Mouse (Mus musculus): ENCODE measurements around the gene Hhipl1.

The Hhipl1 gene

DNA sequence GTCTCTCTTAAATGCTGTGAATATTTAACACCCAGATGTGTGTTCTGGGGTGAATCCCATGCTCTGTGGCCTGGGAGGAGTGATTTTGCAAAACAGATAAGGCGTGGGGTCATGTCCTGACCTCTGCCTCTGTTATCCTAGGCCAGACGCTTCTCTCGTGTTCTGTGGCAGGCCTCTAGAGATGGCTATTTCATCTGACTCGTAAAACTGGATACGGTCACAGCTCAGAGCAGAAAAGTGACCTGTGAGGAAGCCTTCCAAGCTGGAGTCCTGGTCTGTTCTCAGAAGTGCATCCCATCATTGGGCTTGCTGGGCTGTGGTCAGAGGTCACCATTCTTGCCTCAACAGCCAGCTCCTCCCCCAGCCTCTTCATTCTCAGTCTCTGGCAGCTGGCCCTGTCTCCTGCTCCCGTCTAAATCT lies 6.4 kb downstream of the Hhipl1 start:
- DNase-seq (ENCODE audit: low spot score in 2 of 2): no peak

DNA sequence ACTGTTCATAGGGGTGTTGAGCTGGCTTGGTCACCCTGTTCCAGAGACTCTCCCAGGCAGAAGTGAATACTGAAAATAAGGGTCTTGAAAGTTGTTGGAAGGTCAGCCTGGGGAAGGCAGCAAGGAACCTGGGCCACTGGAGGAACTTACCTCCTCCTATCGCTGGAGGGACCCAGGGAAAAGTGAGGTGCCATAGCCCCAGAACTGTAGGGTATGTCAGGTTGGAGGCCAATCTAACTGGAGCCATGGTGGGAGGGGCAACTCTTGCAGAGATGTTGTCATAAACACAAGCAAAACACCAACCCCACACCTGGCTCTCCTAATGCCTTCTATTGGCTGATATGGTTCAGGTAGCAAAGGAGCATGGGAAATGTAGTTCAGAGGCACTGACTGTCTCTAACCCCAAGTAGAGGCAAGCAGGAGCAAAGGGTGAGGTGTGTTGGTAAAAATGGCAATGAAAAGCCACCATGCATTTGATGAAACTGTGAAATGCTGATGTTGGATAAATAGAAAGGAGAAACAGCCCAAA lies 7.2 kb downstream of the Hhipl1 start:
- DNase-seq (ENCODE audit: low spot score in 2 of 2): no peak

DNA sequence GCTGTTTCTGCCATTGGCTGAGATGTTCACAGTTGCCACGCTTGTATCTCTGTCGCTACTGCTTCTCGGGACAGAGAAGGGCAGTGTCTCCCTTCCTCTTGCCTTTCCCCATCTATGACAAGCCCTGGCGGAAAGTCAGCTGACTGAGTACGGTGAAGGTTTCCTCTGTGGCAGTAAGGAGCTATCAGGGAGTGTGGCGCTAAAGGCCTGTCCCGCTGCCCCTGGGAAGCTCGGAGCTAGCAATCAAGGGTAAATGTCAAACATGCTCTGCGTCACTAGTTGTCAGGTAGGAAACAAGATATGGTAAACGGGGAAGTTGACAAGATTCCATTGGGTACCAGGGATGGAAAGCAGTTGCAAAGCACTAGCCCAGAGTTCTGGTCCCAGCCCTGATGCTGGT lies 9.7 kb downstream of the Hhipl1 start:
- no peak for DNase-seq (ENCODE audit: low spot score in 2 of 2)

DNA sequence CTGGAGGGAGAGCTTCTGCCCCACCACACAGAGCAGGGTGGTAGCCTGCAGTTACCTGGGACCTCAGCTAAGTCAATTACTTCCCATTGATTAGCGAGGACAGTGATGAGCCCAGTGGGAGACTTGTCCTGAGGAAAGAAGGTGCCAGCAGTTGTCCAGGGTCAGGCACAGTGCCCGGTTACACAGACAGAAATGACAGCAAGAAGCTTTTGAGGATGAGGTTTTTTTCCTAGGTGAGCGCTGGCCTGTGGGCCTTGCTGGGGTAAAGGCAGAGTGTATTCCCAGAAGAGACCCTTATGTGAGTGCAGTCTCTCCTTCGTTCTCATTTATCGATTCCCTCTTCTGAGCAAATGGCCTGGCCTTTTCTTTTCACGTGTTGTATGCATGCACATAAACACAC lies 10.6 kb downstream of the Hhipl1 start:
- DNase-seq (ENCODE audit: low spot score in 2 of 2): no peak

DNA sequence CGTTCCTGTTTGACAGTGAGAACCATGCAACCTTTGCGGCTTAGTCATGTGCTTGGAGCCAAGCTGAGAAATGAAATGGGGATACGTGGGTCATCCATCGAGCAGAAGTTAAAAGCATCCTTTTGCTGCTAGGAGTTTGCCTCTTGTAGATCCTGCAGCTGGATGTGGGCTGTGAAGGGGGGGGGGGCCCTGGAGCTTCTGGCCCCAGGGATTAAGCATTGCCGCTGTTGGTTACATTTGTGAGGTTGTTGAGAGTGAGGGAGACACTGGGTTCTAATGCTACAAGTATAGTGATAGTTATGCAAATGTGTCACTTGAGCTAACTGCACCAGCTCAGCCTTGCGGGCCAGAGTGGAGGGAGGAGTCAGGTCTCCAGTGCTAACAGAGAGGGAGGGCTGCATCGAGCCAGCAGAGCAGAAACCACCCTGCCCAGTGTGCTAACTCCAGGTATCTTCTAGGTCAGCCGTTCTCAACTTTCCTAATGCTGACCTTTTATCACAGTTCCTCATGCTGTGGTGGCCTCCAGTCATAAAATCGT lies 11.2 kb downstream of the Hhipl1 start:
- DNase-seq (ENCODE audit: low spot score in 2 of 2): no peak

DNA sequence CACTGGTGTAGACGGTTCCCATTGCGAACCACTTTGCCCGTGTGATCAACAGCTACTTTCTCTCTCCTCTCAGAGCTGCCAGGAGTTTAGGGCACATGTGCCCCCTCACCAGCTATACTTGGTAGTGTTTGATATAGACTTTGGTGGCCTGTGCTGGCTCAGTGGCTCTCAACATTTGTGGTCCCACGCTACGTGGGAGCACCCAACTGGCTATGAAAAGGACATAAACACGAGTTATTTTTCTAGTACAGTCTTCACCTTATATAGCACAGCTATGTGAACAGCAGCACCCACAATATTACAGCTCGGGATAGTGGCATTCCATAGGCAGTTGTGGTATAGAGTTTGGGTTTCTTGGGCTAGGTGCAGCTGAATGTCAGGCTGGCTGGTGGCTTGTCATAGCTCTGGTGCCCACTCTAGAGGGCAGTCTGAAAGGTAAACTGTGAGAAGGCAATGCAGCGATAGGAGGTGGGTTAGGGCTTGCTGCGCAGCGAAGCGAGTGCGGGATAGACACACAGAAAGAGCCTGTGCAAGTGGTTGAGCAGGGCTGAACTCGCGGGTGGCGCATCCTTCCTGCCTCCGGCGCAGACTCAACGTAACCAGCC lies 11.9 kb downstream of the Hhipl1 start:
- DNase-seq (ENCODE audit: low spot score in 2 of 2): no peak

DNA sequence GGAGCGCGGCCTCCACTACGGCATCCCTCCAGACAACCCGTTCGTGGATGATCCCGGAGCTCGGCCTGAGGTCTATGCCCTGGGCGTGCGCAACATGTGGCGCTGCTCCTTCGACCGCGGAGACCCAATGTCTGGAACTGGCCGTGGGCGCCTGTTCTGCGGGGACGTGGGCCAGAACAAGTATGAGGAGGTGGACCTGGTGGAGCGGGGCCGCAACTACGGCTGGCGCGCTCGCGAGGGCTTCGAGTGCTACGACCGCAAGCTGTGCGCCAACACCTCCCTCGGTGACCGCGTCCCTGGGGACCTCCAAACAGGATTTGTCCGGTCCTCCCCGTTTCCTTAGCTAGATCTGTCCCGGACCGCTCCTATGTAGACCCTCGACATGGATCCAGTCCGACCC lies 12.4 kb downstream of the Hhipl1 start:
- no peak for DNase-seq (ENCODE audit: low spot score in 2 of 2)

DNA sequence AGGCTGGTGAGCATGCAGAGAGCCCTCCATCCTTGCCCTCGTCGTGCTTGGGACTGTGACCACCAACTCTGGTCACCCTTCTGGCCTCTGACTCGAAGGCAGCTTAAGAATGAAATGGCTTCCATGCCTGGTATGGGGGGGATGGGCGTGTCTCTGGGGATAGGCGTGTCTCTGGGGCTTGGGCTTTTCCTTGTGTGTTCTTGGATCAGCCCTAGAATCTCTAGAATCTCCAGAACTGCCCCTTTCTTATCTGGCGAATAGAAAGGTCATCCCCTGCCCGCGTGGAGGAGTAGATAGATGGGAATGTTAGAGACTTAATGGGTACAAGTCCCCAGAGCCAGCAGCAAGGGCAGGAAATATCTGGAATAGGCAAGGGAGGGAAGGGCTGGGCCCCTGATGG lies 14.0 kb downstream of the Hhipl1 start:
- no peak for DNase-seq (ENCODE audit: low spot score in 2 of 2)

DNA sequence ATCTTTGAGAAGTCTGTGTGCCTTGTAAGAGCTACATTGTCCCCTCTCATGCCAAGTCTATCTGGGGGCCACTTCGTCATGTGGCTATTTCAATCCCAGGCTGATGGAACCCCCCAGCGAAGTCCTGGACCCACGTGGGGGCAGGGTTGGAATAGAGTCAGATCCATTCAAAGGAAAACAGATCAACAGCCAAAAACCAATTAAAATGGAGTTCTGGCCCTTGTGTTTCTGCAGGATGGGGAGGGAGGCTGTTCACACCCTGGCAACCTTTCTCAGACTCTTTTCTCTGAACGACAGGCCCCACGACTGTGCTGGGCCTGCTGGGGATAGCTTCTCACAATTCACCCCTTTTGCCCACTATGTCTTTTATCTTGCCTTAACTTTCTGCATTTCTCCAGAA lies 20.3 kb downstream of the Hhipl1 start:
- no peak for DNase-seq (ENCODE audit: low spot score in 2 of 2)

DNA sequence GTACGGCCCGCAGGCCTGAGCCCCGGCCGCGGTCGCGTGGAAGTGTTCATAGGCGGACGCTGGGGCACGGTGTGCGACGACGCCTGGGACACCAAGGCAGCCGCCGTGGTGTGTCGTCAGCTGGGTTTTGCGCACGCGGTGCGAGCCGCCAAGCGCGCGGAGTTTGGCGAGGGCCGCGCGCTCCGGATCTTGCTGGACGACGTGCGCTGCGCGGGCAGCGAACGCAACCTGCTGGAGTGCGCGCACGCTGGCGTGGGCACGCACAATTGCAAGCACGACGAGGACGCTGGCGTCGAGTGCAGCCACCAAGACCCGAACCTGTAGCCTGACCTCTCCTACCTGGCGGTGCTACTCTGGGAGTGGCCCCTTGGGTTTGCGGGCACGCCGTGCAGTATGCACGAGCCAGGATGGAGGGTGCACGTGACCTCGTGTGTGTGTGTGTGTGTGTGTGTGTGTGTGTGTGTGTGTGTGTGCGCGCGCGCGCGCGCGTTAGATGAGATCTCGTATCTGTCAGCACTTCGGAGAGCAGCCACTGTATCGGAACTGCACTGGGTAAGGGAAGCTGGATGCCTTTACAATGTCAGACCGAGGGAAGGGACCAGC lies 21.9 kb downstream of the Hhipl1 start:
- no peak for DNase-seq (ENCODE audit: low spot score in 2 of 2)

DNA sequence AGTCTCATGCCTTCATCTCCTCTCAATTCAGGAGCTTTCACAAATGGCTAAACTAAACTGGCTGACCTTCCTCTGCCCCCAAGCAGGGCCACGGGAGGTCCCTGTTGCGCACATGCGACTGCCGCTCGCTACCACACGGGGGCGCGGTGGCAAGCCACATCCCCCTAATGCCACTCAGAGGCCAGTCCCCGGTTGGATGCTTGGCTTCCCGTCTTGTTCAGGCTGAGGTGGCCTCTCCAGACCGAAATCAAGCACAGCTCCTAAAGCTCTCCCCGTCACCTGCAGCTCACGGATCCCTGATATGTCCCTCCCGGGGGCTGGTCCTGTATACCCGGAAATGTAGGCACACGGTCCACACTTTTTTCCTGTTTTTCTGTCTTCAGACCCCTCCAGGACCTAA lies 27.0 kb downstream of the Hhipl1 start:
- peak; percentile 73 to 76 for DNase-seq (ENCODE audit: low spot score in 2 of 2)

DNA sequence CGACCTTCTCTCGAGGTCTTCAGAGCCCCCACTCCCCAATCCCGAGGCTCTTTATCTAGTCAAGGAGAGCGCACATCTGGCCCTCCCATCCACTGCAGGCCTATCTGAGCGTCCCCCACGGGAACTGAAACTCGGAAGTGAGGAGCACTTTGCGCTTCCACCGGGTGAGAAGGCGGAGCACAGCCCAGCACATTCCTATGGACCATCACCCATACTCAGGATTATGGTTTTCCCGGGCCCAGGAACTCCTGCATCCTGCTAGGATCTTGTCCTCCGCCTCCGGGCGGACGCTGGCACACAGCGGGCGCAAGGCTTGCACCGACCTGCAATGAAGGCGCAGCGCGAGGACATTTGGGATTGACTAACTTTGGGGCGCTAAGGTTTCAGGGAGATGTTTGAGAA lies 27.4 kb downstream of the Hhipl1 start:
- DNase-seq (ENCODE audit: low spot score in 2 of 2): peak in 1 of 2 experiments; percentile 32

DNA sequence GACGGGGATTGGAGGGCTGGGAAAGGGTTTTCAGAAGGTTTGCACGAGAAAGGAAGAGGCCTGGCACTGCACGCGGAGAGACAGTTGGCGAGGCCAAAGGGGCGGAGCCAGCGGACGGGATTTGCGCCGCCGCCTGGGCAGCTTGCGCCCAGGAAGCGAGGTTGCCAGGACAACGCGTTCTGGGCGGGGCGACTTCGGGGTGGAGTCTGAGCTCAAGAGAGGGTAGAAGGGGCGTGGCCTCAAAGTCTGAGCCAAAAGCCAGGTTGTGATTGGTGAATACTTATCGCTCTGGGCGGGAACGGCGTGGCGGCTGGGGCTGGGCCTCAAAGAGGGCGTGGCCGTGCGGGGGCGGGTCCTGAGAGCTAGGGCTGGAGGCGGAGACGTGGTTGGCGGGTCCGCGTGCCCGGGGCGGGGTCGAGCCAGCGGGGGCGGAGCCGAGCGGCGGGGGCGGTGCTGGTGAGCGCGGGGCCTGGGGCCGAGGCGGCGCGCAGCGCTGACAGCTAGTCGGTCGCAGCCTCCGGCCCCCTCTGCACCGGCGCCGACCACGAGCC lies 27.9 kb downstream of the Hhipl1 start, which contains the start of gene Cyp46a1:
Gene Cyp46a1 (plus strand): TSS at position 487 of the 551 bp plus-strand sequence.
- DNase-seq (ENCODE audit: low spot score in 2 of 2): peak; percentile 97 to 99

DNA sequence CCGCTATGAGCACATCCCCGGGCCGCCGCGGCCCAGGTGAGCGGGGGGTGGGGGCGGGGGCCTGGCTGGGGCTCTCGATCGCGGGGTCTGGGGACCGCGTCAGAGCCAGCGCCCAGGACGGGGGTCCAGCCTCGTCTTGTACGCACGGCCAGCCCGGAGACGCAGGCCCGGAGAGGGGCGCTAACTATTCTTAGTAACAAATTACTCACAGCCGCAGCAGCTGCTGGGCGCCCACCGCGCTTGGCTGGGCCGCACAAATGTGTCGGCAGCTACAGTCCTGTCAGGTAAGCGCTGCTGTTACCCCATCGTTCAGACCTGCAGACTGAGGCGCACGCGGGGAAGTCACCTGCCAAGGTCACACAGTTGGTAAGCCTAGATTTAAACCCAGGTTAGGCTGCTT lies 28.5 kb downstream of the Hhipl1 start:
- DNase-seq (ENCODE audit: low spot score in 2 of 2): peak in 1 of 2 experiments; percentile 6

DNA sequence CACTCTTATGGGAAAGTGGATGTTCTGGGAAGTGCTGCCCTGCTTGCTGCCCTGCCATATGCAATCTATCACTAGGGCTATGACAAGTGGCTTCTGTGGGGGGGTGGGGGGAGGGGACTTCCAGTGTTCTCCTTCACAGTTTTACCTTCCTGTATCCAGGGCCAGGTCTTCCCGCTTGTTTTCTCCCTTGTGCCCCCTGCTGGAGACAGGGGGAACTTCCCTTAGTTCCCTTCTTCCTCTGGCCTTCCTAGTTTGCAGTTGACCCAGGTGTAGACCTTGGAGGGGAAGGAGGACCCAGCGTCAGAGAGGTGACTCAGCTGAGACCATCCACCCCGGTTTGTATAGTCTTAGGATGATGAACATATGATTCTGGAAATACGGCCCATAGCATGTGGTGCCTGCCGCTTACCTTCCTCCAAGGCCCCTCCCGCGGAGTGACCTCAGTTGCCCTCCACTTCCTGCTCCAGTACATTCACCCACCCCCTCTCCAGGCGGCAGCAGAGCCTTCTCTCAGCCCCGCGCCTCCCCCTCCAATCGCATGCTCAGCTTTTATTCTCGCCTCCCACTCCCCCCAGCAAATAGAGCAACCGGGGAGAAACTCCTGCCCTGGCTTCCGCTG lies 32.6 kb downstream of the Hhipl1 start:
- DNase-seq (ENCODE audit: low spot score in 2 of 2): no peak

DNA sequence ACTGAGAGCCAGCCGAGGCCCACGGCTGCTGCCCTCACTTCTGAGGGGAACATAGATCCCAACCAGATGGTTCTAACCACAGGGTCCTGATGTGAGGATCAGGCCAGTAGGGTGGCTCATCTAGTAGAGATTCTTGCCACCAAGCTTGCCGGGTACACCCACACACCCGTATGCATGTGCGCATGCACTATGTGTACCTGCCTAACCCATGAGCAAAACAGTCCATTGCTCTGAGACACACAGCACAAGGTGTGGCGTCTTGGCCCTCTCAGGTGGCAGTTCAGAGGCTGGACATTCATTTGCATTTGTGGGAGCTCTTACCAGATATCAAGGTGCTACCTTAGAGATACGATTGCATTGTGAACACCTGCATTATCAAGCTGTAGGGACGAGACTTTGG lies 42.1 kb downstream of the Hhipl1 start:
- DNase-seq (ENCODE audit: low spot score in 2 of 2): no peak

DNA sequence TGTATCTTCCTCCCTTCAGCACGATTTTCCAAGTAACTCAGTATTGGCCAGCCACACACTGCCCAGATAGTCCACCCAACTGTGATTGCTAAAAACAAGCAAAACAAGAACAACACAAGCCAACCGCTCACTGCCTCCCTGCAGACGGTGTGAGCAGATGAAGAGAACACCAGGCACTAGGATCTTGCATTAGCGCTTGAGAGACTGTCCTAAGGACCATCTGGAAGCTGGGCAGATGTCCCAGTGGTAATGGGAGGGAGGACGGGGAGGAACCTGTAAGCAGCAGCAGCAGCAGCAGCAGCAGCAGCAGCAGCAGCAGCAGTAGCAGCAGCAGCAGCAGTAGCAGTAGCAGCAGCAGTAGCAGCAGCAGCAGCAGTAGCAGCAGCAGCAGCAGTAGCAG lies 43.0 kb downstream of the Hhipl1 start:
- no peak for DNase-seq (ENCODE audit: low spot score in 2 of 2)

DNA sequence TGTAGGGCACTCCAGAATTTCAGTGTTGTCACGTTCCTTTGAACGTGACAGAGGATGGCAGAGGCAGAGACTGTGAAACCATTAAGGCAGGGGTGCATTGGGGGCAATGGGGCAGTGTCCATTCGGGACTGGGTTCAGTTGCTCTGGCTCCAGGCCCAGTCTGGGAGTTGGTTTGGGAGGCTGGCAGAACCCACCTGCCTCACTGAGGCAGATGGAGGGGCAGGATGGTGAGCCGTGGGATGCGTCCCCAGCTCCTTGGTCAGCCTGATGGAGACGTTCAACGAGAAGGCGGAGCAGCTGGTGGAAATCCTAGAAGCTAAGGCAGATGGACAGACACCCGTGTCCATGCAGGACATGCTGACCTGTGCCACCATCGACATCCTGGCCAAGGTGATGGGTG lies 44.9 kb downstream of the Hhipl1 start:
- DNase-seq (ENCODE audit: low spot score in 2 of 2): no peak

DNA sequence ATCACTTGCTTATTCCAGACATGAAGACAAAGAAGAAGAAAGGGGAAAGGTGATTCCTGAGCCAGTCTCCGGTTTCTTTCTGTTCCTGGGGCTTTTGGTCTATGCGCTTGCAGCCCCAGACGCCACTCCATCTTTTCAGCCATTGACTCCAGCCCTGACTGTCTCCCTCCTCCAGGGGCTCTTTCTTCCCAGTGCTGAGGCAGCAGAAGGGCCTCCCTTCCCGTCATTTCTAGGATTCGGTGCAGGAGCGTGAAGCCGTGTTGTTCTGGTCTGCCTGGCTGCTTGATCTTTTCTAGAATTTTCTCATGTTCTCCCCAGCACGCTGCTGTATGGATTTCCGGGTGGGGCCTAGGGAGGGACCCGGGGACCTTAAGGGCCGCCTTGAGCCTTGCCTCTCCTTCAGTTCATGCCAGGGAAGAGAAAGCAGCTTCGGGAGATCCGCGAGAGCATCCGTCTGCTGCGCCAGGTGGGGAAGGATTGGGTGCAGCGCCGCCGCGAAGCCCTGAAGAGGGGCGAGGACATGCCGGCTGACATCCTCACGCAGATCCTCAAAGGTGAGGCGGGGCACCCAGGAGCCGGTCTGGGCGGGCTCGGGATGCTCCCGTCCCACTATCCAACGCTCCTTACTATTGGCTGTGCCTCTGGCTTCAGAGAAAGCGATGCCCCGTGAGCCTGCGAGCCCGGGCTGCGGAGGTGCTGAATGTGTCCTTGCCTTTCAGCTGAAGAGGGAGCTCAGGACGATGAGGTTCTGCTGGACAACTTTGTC lies 46.5 kb downstream of the Hhipl1 start:
- no peak for DNase-seq (ENCODE audit: low spot score in 2 of 2)

DNA sequence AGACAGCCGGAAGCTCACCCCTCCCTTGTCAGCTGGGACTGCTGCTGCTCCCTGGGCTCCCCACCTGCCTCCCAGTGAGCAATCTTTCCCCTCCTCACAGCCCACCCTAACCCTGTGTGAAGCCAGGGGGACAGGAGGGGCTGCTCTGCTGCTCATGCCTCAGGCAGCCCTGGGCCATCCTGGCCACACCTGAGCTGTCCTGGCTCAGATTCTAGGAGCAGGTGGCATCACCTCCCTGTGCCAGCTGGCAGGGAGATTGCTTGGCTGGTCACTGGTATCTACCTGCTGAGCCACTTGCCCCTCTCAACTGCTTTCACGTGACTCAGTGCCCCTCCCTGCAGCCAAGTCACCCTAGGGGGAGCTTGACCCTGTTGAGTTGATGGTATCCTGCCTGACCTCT lies 48.2 kb downstream of the Hhipl1 start:
- no peak for DNase-seq (ENCODE audit: low spot score in 2 of 2)

DNA sequence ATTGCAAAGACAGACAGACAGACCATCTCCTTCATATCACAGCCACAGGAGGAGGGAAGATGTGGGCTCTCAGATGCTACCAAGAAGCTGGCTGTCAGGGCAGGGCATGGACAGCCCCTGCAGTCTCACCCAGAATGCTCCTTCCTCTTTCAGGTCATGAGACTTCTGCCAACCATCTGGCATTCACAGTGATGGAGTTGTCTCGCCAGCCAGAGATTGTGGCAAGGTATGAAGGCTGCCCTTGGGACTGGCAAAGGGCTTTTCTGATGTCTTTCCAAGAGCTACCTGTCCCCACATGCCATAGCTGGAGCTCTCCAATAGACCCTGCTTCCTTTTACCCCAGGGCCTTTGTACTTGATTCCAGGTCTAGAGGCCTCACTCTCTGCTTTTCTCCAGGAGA lies 49.2 kb downstream of the Hhipl1 start:
- DNase-seq (ENCODE audit: low spot score in 2 of 2): no peak

DNA sequence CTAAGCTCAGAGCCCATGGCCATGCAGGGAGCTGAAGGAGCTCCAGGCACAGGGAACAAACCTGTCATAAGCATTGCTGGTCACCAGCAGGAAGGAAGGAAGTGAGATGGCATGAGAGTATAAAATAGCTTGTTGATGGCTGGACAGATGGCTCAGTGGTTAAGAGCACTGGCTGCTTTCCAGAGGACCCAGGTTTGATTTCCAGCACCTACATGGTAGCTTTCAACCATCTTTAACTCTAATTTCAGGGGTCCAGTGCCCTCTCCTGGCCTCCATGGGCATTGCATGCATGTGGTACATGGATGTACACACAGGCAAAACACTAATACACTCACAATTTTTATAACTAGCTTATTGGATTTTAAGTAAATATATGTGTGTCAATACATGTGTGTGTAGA lies 49.9 kb downstream of the Hhipl1 start:
- no peak for DNase-seq (ENCODE audit: low spot score in 2 of 2)
